Mouse (Mus musculus): ENCODE measurements around the gene Zfyve28. TPM values are rescaled to one million over a fixed set of nuclear protein-coding genes. Genes with fewer than 3 reads are reported as not detected.

Gene Zfyve28
- polyA plus RNA-seq, 1 experiment = 0.36 TPM

DNA sequence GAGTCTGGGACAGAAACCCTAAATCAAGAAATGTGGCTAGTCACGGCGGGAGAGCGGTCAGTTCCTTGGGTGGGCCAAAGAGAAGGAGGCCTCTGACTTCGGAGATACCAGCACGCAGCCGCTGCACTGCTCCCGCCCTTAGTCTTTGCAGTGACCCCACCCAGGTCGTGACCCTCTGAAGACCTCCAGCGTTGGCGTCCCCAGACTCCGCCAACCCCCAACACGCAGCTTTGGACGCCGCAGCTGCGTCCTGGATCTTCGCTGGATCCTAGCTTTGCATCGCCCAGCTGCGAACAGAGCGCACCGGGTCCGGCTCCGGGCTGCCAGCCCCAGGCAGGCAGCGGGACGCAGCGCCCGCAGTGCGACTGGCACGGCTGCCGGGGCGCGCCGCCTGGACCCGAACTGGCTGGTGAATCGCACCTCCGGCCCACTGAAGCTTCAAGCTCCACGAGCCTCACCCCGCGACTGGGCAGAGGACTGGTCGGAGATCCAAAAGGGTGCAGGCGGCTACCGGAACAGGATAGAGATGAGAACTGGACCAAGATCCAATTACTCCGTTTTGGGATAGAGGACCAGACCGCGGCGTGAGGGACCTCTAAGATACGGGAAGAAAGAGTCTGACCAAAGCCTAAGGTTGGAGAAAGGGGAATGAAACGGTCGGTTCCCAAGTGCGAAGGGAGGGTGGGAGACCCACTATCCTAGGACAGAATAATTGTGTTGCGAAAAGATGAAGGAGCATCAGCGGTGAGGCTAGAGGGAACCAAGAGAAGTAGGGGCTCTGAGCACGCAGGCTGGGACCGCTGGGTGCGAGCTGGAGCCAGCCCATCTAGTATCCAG is 1.0 kb downstream of the Zfyve28 start:
- H3K27ac ChIP-seq (ENCODE audit: insufficient read depth, low read depth, low read length) = no peak overlapping the region
- H3K4me3 ChIP-seq (ENCODE audit: insufficient read depth, low read depth, low read length) = 0 out of 2 replicates have a peak overlapping the region, but pooled peaks have one; percentile 29
- 1% methylated on average over 54 of the region's 54 CpGs for WGBS
- H3K36me3 ChIP-seq (ENCODE audit: control insufficient read depth, insufficient read depth, low read length) = no peaks in the 10 kb centered on the region
- no peak for TF ChIP-seq CTCF (conservative IDR thresholded peaks at IDR 0.05; ENCODE audit: insufficient read depth, insufficient read length, low read depth, low read length)
- DNase-seq = no peak
- peaks cover 5% of the 10 kb centered on the region; the same call in 1 of the 2 replicates for H3K4me1 ChIP-seq (ENCODE audit: control insufficient read depth, insufficient read depth, low read length)
- H3K27me3 ChIP-seq (replicated peaks; ENCODE audit: control insufficient read depth, insufficient read depth, low read length) = peaks cover 4% of the 10 kb centered on the region; the same call in 1 of the 2 replicates

DNA sequence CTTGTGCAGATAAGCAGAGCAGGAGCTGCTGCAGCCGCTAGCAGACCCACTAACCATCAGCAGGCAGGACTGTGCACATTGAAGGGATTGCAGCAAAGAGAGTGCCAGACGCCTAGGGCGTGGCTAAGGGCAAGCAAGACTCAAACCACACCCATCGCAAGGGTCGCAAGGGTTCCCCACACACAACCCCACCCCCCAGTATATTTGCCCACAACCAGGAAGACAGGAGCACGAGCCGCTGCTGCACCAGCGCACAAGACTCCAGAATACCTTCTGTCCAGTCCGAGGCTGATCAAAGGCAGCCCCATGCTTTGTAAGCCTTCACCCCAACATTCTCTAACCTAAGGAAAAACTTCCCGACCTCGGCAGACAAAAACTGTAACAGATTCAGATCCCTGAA is 1.7 kb downstream of the Zfyve28 start:
- WGBS = 7% methylated on average over 11 of the region's 11 CpGs
- no peak for DNase-seq
- H3K36me3 ChIP-seq (ENCODE audit: control insufficient read depth, insufficient read depth, low read length) = no peaks in the 10 kb centered on the region
- H3K4me1 ChIP-seq (ENCODE audit: control insufficient read depth, insufficient read depth, low read length) = peaks cover 5% of the 10 kb centered on the region; the same call in 1 of the 2 replicates
- H3K27ac ChIP-seq (ENCODE audit: insufficient read depth, low read depth, low read length) = no peak overlapping the region
- no peak overlapping the region for H3K4me3 ChIP-seq (ENCODE audit: insufficient read depth, low read depth, low read length)
- peaks cover 4% of the 10 kb centered on the region; the same call in 1 of the 2 replicates for H3K27me3 ChIP-seq (replicated peaks; ENCODE audit: control insufficient read depth, insufficient read depth, low read length)
- TF ChIP-seq POLR2A (IDR thresholded peaks at IDR 0.05; ENCODE audit: low read depth, low read length) = no peak
- TF ChIP-seq CTCF (conservative IDR thresholded peaks at IDR 0.05; ENCODE audit: insufficient read depth, insufficient read length, low read depth, low read length) = no peak

DNA sequence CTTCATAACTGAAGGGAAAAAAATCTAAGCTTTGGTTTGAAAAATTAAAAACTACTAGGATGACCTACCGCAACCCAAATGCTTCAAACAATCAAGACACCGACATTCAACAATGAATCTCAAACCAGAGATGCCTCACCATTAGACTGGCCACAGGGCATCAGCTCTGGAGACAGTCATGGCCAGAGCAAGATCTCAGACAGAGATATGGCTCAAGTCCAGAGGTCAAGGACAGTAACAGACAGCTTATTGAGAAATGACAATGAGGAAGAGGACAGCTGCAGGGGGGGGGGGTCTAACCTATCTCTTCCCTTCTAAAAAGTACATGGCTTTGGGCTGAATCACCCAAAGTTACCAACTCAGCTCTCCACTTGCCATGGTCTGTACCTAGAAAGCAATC is 3.0 kb downstream of the Zfyve28 start:
- Histone ChIP-seq H3K27ac (ENCODE audit: insufficient read depth, low read depth, low read length) (no peak overlapping the region), H3K27me3 (replicated peaks; ENCODE audit: control insufficient read depth, insufficient read depth, low read length) (peaks cover 4% of the 10 kb centered on the region; the same call in 1 of the 2 replicates)
- no peak for TF ChIP-seq POLR2A (IDR thresholded peaks at IDR 0.05; ENCODE audit: low read depth, low read length)
- TF ChIP-seq CTCF (conservative IDR thresholded peaks at IDR 0.05; ENCODE audit: insufficient read depth, insufficient read length, low read depth, low read length) = no peak

DNA sequence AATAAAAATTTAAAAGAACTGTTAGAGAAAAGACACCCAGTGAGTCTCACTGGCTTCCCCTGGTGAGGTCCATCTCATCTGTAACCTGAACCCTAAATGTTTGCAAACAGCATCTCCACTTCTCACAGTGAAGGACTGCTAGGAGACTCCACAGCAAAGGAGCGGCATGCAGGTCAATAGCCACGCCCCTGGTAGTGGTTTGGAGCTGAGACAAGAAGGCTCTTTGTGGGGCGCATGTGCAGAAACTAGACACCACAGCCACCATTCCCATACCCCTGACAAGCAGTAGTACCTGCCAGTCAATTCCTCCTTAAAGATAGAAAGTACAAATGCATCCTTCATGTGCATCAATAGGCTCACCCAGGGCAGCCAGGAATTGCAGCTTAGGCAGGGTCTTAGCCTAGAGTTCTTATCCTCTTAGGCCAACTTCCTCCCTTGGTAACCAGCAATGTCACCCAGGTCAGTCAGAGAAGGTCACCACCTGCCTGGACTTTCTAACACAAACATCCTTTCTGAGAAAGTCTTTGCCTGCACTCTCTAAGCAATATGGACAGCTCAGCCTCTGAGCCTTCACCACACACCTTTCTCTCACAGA is 4.0 kb downstream of the Zfyve28 start:
- peaks cover 4% of the 10 kb centered on the region; the same call in 1 of the 2 replicates for H3K27me3 ChIP-seq (replicated peaks; ENCODE audit: control insufficient read depth, insufficient read depth, low read length)
- no peak overlapping the region for H3K4me3 ChIP-seq (ENCODE audit: insufficient read depth, low read depth, low read length)
- H3K4me1 ChIP-seq (ENCODE audit: control insufficient read depth, insufficient read depth, low read length) = peaks cover 5% of the 10 kb centered on the region; the same call in 1 of the 2 replicates
- TF ChIP-seq POLR2A (IDR thresholded peaks at IDR 0.05; ENCODE audit: low read depth, low read length) (no peak), CTCF (conservative IDR thresholded peaks at IDR 0.05; ENCODE audit: insufficient read depth, insufficient read length, low read depth, low read length) (no peak)
- no peak for DNase-seq
- 52% methylated on average over 3 of the region's 3 CpGs for WGBS
- no peak overlapping the region for H3K27ac ChIP-seq (ENCODE audit: insufficient read depth, low read depth, low read length)
- H3K36me3 ChIP-seq (ENCODE audit: control insufficient read depth, insufficient read depth, low read length) = no peaks in the 10 kb centered on the region

More for the DNA sequence above, 3.0 kb downstream of the Zfyve28 start:
- Histone ChIP-seq H3K36me3 (ENCODE audit: control insufficient read depth, insufficient read depth, low read length) (no peaks in the 10 kb centered on the region), H3K4me3 (ENCODE audit: insufficient read depth, low read depth, low read length) (no peak overlapping the region), H3K4me1 (ENCODE audit: control insufficient read depth, insufficient read depth, low read length) (peaks cover 5% of the 10 kb centered on the region; the same call in 1 of the 2 replicates)
- WGBS = 82% methylated on average over 2 of the region's 2 CpGs
- DNase-seq = no peak

DNA sequence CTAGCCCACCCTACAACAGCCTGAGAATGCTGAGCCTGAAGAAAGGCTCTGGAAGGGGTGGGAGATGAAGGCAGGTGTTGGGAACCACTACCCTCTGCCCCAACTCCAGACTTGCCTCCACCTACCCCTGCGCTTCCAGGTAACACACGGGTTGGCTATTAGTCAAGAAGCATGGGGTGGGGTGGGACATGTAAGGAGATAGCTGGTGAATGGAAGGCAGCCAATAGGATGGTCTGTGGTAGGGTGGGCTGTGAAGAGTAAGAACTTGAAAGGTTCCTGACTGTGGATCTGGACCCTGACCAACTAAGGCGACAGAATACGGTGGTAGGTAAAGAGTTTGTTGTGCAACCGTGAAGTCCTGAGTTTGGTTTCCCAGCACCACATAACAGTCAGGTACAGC is 4.9 kb downstream of the Zfyve28 start:
- no peak for DNase-seq
- 90% methylated on average over 5 of the region's 5 CpGs for WGBS
- Histone ChIP-seq H3K36me3 (ENCODE audit: control insufficient read depth, insufficient read depth, low read length) (no peaks in the 10 kb centered on the region), H3K27ac (ENCODE audit: insufficient read depth, low read depth, low read length) (no peak overlapping the region), H3K27me3 (replicated peaks; ENCODE audit: control insufficient read depth, insufficient read depth, low read length) (peaks cover 3% of the 10 kb centered on the region; the same call in 1 of the 2 replicates), H3K4me1 (ENCODE audit: control insufficient read depth, insufficient read depth, low read length) (peaks cover 5% of the 10 kb centered on the region; the same call in 1 of the 2 replicates), H3K4me3 (ENCODE audit: insufficient read depth, low read depth, low read length) (no peak overlapping the region)
- TF ChIP-seq POLR2A (IDR thresholded peaks at IDR 0.05; ENCODE audit: low read depth, low read length) (no peak), CTCF (conservative IDR thresholded peaks at IDR 0.05; ENCODE audit: insufficient read depth, insufficient read length, low read depth, low read length) (no peak)

DNA sequence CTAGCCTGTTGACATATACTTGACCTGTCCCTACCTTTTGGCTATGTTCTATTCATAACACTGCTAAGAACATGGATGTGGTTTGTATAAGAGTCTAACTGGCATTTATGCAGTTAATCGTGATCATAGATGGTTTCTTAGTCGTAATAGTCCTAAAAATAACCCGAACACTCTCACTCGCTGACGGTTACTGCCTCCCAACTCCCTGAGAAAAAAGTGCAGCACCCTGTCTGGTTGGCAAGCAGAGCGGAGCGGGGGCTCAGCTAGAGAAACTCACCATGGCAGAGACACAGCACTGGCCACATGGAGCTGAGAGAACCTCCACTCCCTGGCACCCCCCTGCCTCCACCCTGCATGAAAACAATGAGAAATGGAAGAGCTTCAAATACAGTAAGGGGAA is 7.3 kb downstream of the Zfyve28 start:
- 56% methylated on average over 7 of the region's 7 CpGs for WGBS
- Histone ChIP-seq H3K4me3 (ENCODE audit: insufficient read depth, low read depth, low read length) (no peak overlapping the region), H3K36me3 (ENCODE audit: control insufficient read depth, insufficient read depth, low read length) (no peaks in the 10 kb centered on the region), H3K27ac (ENCODE audit: insufficient read depth, low read depth, low read length) (no peak overlapping the region), H3K4me1 (ENCODE audit: control insufficient read depth, insufficient read depth, low read length) (no peaks in the 10 kb centered on the region), H3K27me3 (replicated peaks; ENCODE audit: control insufficient read depth, insufficient read depth, low read length) (no peaks in the 10 kb centered on the region)
- DNase-seq = no peak
- no peak for TF ChIP-seq CTCF (conservative IDR thresholded peaks at IDR 0.05; ENCODE audit: insufficient read depth, insufficient read length, low read depth, low read length)
- TF ChIP-seq POLR2A (IDR thresholded peaks at IDR 0.05; ENCODE audit: low read depth, low read length) = no peak

DNA sequence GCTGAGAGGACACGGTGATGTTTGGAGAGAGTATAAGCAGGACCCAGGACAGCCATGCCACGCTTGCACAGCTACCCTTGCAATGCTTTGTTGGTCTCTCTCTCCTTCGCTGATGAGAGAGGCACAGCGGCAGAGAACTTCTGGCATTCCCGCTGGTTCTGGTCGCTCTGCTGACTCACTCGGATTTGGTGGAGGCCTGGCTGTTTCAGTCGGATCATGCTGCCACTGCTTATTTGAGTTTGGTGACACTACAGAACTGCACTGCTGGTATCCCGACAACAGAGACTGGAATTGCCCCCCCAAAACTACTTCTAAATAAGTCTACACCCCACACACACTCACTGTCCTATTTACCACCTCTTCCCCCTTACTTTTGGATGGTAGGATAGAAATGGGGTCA is 9.0 kb downstream of the Zfyve28 start:
- 85% methylated on average over 9 of the region's 9 CpGs for WGBS
- Histone ChIP-seq H3K4me3 (ENCODE audit: insufficient read depth, low read depth, low read length) (no peak overlapping the region), H3K27ac (ENCODE audit: insufficient read depth, low read depth, low read length) (no peak overlapping the region), H3K4me1 (ENCODE audit: control insufficient read depth, insufficient read depth, low read length) (no peaks in the 10 kb centered on the region), H3K36me3 (ENCODE audit: control insufficient read depth, insufficient read depth, low read length) (no peaks in the 10 kb centered on the region), H3K27me3 (replicated peaks; ENCODE audit: control insufficient read depth, insufficient read depth, low read length) (no peaks in the 10 kb centered on the region)
- DNase-seq = no peak
- TF ChIP-seq POLR2A (IDR thresholded peaks at IDR 0.05; ENCODE audit: low read depth, low read length) (no peak), CTCF (conservative IDR thresholded peaks at IDR 0.05; ENCODE audit: insufficient read depth, insufficient read length, low read depth, low read length) (no peak)
